Mouse (Mus musculus) lung, adult 2 months (tissue): Measurements from ENCODE around the gene Snd1.

Experiments
- CTCF ChIP-seq: fragments of 200-500 bp; IDR thresholded peaks from 2 replicates; pipeline ENCODE4 v1.5.1; 2011; ENCODE audit warnings: mild to moderate bottlenecking, low read length, control low read depth; ENCODE audit not compliant: insufficient read depth
- POLR2A ChIP-seq: fragments of 200-500 bp; IDR thresholded peaks from 2 replicates; pipeline ENCODE4 v1.6.1; 2011; ENCODE audit warnings: low read depth, mild to moderate bottlenecking, control low read depth, low read length, borderline replicate concordance; ENCODE audit errors: extremely low read depth

GRCm38 (mm10) chr6:28664716-28665115 is 189.8 kb downstream of the Snd1 start:
- no peak for TF ChIP-seq CTCF
- TF ChIP-seq POLR2A: no peak
